Mouse (Mus musculus): ENCODE data around the gene Gm4884. TPM values are rescaled to one million over a fixed set of nuclear protein-coding genes. Genes with fewer than 3 reads are reported as not detected.
"Not testable (repeated sequence)": the region's sequence is repeated elsewhere in the genome, so short reads cannot be mapped to it uniquely, and the experiment has no call there.

The Gm4884 gene
- not detected in 2 replicates for total RNA-seq (2015)
- not detected in 2 replicates for total RNA-seq (2017)

DNA sequence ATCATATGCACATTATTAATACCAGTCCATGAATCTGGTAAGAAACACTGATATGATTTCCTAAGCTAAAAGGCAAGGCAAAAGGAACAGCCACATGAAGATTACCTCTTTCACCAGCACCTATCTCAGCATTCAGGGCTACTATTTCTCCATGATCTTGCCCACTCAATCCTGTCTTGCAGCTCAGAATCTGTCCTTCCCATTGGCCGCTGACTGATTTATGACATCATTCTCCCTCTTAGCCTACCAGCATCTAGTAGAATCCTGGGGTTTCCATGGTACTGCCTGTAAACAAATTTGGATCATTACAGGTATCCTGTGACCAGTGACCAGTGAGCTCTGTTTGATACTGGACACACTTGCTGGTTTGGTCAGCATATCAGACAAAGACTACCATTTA is at the start of gene Gm4884:
TSS of gene Gm4884 (plus strand) at position 301 of the 400 bp plus-strand sequence.
- ATAC-seq (replicated peaks; ENCODE audit: poor library complexity) = not testable (repeated sequence)

- no peak for ATAC-seq (replicated peaks; ENCODE audit: poor library complexity)
Observed at GRCm38 (mm10) chr7:40987243-40987642, 45.3 kb upstream of the Gm4884 start, which contains the start of gene 4930433I11Rik. Gene 4930433I11Rik (plus strand): TSS chr7:40987543.

GRCm38 (mm10) chr7:41044058-41044457 is 11.5 kb downstream of the Gm4884 start:
- not testable (repeated sequence) for ATAC-seq (replicated peaks; ENCODE audit: poor library complexity)

Other genes starting within 250 kb of the Gm4884 start
- not detected in 2 replicates for gene Vstm2b, start 134.4 kb upstream of the Gm4884 start, total RNA-seq (2015)
- not detected in 2 replicates for gene Vstm2b, start 134.4 kb upstream of the Gm4884 start, total RNA-seq (2017)
- gene 4930433I11Rik, start 45.2 kb upstream of the Gm4884 start, total RNA-seq (2015) = not detected in 2 replicates
- not detected in 2 replicates for gene 4930433I11Rik, start 45.2 kb upstream of the Gm4884 start, total RNA-seq (2017)
- not detected in 2 replicates for gene Gm5592, start 121.1 kb downstream of the Gm4884 start, total RNA-seq (2015)
- gene Gm5592, start 121.1 kb downstream of the Gm4884 start, total RNA-seq (2017) = not detected in 2 replicates

All from megakaryocyte progenitor cell, adult 5-6 weeks (primary cell).